Mouse (Mus musculus) testis, adult 2 months (tissue): ENCODE results near the gene Xkr8.

ENCODE experiments used
- CTCF ChIP-seq: fragments of 200-500 bp; IDR thresholded peaks from 2 replicates; pipeline ENCODE4 v1.5.1; 2012; ENCODE audit warnings: low read depth, mild to moderate bottlenecking, inconsistent platforms, low read length, moderate library complexity; ENCODE audit not compliant: control insufficient read depth, insufficient read depth, insufficient replicate concordance
- POLR2A ChIP-seq: fragments of 200-500 bp; IDR thresholded peaks from 2 replicates; pipeline ENCODE4 v1.6.1; 2012; ENCODE audit warnings: low read depth, mild to moderate bottlenecking, inconsistent platforms, low read length, moderate library complexity; ENCODE audit not compliant: control insufficient read depth

DNA sequence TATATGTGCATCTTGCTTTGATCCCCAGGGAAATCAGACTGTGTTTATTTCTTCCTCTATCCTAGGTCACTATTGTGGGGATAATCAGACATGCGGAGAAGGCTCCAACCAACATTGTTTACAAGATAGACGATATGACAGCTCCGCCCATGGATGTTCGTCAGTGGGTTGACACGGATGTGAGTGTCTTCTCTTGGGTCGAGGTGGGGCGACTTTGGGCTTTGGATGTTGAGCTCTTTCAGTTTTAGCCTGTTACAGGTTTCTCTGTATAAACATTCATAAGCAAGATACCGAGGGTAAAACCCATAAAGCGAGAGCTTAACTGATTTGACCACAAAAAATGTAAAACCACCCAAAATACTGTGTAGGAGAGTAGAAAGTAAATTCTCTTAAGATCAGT lies 39.4 kb upstream of the Xkr8 start:
- TF ChIP-seq POLR2A: no peak
- no peak for TF ChIP-seq CTCF
